ENCODE assay signal across 12 mouse cellular contexts in the genomic region with DNA sequence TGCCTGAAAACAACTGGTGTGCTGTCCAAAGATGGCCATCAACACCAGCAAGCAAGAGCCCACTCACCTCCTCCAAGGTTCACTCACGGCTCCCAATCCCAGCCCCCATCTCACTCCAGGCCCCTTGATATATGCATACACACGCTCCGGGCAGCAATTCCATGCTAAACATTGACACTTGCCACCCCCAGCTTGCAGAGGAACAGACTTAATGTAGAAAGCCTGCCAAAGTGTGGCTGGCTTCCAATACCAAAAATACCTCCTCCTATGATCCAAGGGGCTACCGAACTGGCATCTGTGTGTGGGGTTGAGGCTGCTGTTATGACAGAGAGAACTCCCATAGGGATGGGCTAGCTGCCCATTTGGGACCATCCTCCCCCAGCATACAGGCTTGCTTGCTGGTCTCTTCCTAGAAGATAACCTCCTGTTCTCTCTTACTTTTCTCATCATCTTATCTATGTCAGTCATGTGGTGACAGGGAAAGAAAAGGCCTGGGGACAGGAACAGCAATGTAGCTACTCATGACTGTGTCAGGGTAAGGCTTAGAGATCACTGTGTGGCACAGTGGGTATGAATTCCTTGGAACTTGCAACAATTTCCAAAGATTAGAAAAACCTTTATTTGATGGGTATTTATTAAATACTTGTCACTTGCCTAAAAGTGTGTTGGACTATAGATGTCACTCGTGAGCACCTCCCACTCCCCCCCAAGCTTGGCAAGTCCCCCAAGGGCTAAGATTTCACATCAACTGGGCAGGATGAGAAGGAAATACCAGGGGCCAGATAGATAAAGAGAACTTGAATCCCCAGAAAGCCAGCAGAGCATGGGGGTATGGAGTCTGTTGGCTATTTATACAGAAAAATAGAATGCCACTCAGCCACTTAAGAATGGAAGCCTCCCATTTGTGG. TPM values are rescaled to one million over a fixed set of nuclear protein-coding genes. Genes with fewer than 3 reads are reported as not detected.
A peak's percentile ranks its signal among the peaks of the same experiment; 100 is the strongest.
DNase-seq lines count a peak whose midpoint lies in the region; ATAC-seq and TF ChIP-seq lines count a peak whose summit lies in the region.
"Had no signal": no experiment of that assay in that cellular context is flagged by ENCODE, and none has a peak within 500 bp of the region (broad histone marks: within the 10 kb centered on the region; RNA-seq: fewer than 3 reads in every experiment).

No protein-coding gene starts in this region.

- no peak overlapping the region for H3K4me3 ChIP-seq in hindbrain, embryonic 10.5 days
- H3K4me3 ChIP-seq in hindbrain, embryonic 12.5 days, result no peak overlapping the region
- H3K4me3 ChIP-seq in MEL (ENCODE audit: control insufficient read depth in 1 of 2, insufficient read depth in 1 of 2, low read depth in 2 of 2, low read length in 2 of 2), result no peak overlapping the region
- no peak overlapping the region for H3K4me3 ChIP-seq in forebrain, postnatal 0 days (ENCODE audit: low read depth, low read length)
- H3K4me3 ChIP-seq in lung, postnatal 0 days (ENCODE audit: low read depth, low read length), result no peak overlapping the region

- no peaks in the 10 kb centered on the region for H3K9me3 ChIP-seq in hindbrain, embryonic 10.5 days
- no peaks in the 10 kb centered on the region for H3K9me3 ChIP-seq in hindbrain, embryonic 12.5 days (replicated peaks)
- H3K9me3 ChIP-seq in MEL (replicated peaks; ENCODE audit: insufficient read depth, low read length), result no peaks in the 10 kb centered on the region
- no peaks in the 10 kb centered on the region for H3K9me3 ChIP-seq in forebrain, postnatal 0 days (ENCODE audit: low read length)
- H3K9me3 ChIP-seq in lung, postnatal 0 days (ENCODE audit: low read length), result no peaks in the 10 kb centered on the region

- no peaks in the 10 kb centered on the region for H3K79me2 ChIP-seq in MEL (ENCODE audit: control insufficient read depth, insufficient read depth, low read length, poor library complexity)

- intact Hi-C loops in left cerebral cortex, postnatal 25 days (cut with DNase I), result loop anchor here (2.0 to 10.0 kb wide), 4 partner anchors 279 to 1163 kb away; no protein-coding TSS in a partner anchor
- intact Hi-C loops in gastrocnemius, postnatal 36 days (cut with DNase I), result no loop called here

- TF ChIP-seq CTCF in MEL (IDR thresholded peaks at IDR 0.05 in 2 of 3, conservative IDR thresholded peaks at IDR 0.05 in 1 of 3; ENCODE audit: control insufficient read depth in 1 of 3, insufficient read depth in 1 of 3, low read depth in 2 of 3, low read length in 3 of 3, poor library complexity in 1 of 3, severe bottlenecking in 1 of 3), result no peak
- no peak for TF ChIP-seq CTCF in forebrain, postnatal 0 days (IDR thresholded peaks at IDR 0.05; ENCODE audit: low read depth)
- TF ChIP-seq CTCF in lung, postnatal 0 days (IDR thresholded peaks at IDR 0.05), result no peak

- H3K27ac ChIP-seq in hindbrain, embryonic 10.5 days, result peak overlapping the region; percentile 62; the same call in 1 of the 2 replicates
- no peak overlapping the region for H3K27ac ChIP-seq in hindbrain, embryonic 12.5 days
- H3K27ac ChIP-seq in MEL (ENCODE audit: control insufficient read depth, low read depth, low read length), result no peak overlapping the region
- peak overlapping the region; percentile 45 for H3K27ac ChIP-seq in forebrain, postnatal 0 days (ENCODE audit: low read depth, low read length)
- H3K27ac ChIP-seq in lung, postnatal 0 days (ENCODE audit: low read length), result no peak overlapping the region
- H3K27ac ChIP-seq: kidney, postnatal 0 days had no signal

- DNase-seq in hindbrain, embryonic 10.5 days (ENCODE audit: low spot score), result no peak
- DNase-seq in MEL (ENCODE audit: low read depth, low spot score), result peak; percentile 15
- DNase-seq in forebrain, postnatal 0 days, result peak; percentile 69
- peak; percentile 49 to 92 for DNase-seq in left cerebral cortex, postnatal 25 days (ENCODE audit: low spot score in 2 of 2)
- DNase-seq in gastrocnemius, postnatal 36 days, result no peak
- no peak for DNase-seq in lung, postnatal 0 days (ENCODE audit: low spot score)
- no peak for DNase-seq in cerebellum, adult 11-12 months
- DNase-seq: cerebellum, adult 8-10 months had no signal

- no peak for ATAC-seq in hindbrain, embryonic 12.5 days (ENCODE audit: low FRiP score)
- peak; percentile 52 for ATAC-seq in forebrain, postnatal 0 days
- no peak for ATAC-seq in lung, postnatal 0 days

- H3K4me2 ChIP-seq in hindbrain, embryonic 12.5 days (replicated peaks), result no peak overlapping the region
- no peak overlapping the region for H3K4me2 ChIP-seq in forebrain, postnatal 0 days (ENCODE audit: low read depth)
- no peak overlapping the region for H3K4me2 ChIP-seq in lung, postnatal 0 days (replicated peaks; ENCODE audit: low read depth, low read length)

- no peak for TF ChIP-seq POLR2A in MEL (IDR thresholded peaks at IDR 0.05; ENCODE audit: control insufficient read depth in 1 of 2, insufficient read depth in 1 of 2, low read depth in 1 of 2, low read length in 2 of 2, poor library complexity in 1 of 2)

- 88% methylated on average over 5 of the region's 5 CpGs for WGBS in hindbrain, embryonic 10.5 days
- 74% methylated on average over 5 of the region's 5 CpGs for whole genome bisulfite sequencing in hindbrain, embryonic 12.5 days
- WGBS in forebrain, postnatal 0 days, result 35% methylated on average over 5 of the region's 5 CpGs
- WGBS in lung, postnatal 0 days, result 55% methylated on average over 5 of the region's 5 CpGs

- peaks cover 39% of the 10 kb centered on the region for H3K4me1 ChIP-seq in hindbrain, embryonic 10.5 days (replicated peaks)
- H3K4me1 ChIP-seq in hindbrain, embryonic 12.5 days, result peaks cover 22% of the 10 kb centered on the region
- H3K4me1 ChIP-seq in MEL (ENCODE audit: control insufficient read depth in 1 of 2, insufficient read depth in 2 of 2, low read length in 2 of 2), result no peaks in the 10 kb centered on the region
- peaks cover 6% of the 10 kb centered on the region; the same call in 1 of the 2 replicates for H3K4me1 ChIP-seq in forebrain, postnatal 0 days (ENCODE audit: insufficient read depth)
- no peaks in the 10 kb centered on the region for H3K4me1 ChIP-seq in lung, postnatal 0 days (ENCODE audit: insufficient read depth, low read depth, low read length)

- TF ChIP-seq RAD21 in MEL (IDR thresholded peaks at IDR 0.05; ENCODE audit: low read depth, low read length), result no peak

- no peak overlapping the region for H3K9ac ChIP-seq in hindbrain, embryonic 12.5 days
- H3K9ac ChIP-seq in MEL (ENCODE audit: control insufficient read depth, low read depth, low read length, poor library complexity, severe bottlenecking), result no peak overlapping the region
- no peak overlapping the region for H3K9ac ChIP-seq in forebrain, postnatal 0 days
- no peak overlapping the region for H3K9ac ChIP-seq in lung, postnatal 0 days (replicated peaks; ENCODE audit: low read depth)

- 0 out of 4 replicates have a peak, but pooled peaks of 1 of the 2 experiments have one; percentile 16 for TF ChIP-seq EP300 in MEL (IDR thresholded peaks at IDR 0.05; ENCODE audit: low read depth in 1 of 2, low read length in 2 of 2)
- TF ChIP-seq EP300 in lung, postnatal 0 days (IDR thresholded peaks at IDR 0.05), result no peak

- no peaks in the 10 kb centered on the region for H3K27me3 ChIP-seq in hindbrain, embryonic 10.5 days (ENCODE audit: insufficient read depth, poor library complexity, severe bottlenecking)
- H3K27me3 ChIP-seq in hindbrain, embryonic 12.5 days, result no peaks in the 10 kb centered on the region
- no peaks in the 10 kb centered on the region for H3K27me3 ChIP-seq in MEL (ENCODE audit: control insufficient read depth in 1 of 2, insufficient read depth in 2 of 2, low read length in 2 of 2)
- no peaks in the 10 kb centered on the region for H3K27me3 ChIP-seq in forebrain, postnatal 0 days (ENCODE audit: insufficient read depth, low read length)
- H3K27me3 ChIP-seq in lung, postnatal 0 days (replicated peaks; ENCODE audit: insufficient read depth, low read length), result no peaks in the 10 kb centered on the region
- H3K27me3 ChIP-seq: CH12.LX had no signal

- no peaks in the 10 kb centered on the region for H3K36me3 ChIP-seq in hindbrain, embryonic 10.5 days
- no peaks in the 10 kb centered on the region for H3K36me3 ChIP-seq in hindbrain, embryonic 12.5 days
- H3K36me3 ChIP-seq in MEL (ENCODE audit: control insufficient read depth in 1 of 2, insufficient read depth in 2 of 2, low read length in 2 of 2), result no peaks in the 10 kb centered on the region
- no peaks in the 10 kb centered on the region for H3K36me3 ChIP-seq in forebrain, postnatal 0 days (ENCODE audit: insufficient read depth)
- H3K36me3 ChIP-seq in lung, postnatal 0 days (ENCODE audit: insufficient read depth, low read length), result no peaks in the 10 kb centered on the region

TF ChIP-seq in MEL, 35 proteins besides CTCF, POLR2A, EP300 and RAD21:
- TF ChIP-seq GATA1 (IDR thresholded peaks at IDR 0.05; ENCODE audit: low read depth, low read length), result 0 out of 2 replicates have a peak, but pooled peaks have one; percentile 9
- no peak for TF ChIP-seq SIN3A (IDR thresholded peaks at IDR 0.05; ENCODE audit: low read length)

RNA-seq across cellular contexts. Expression of a gene that starts 3.8 kb away (rescaled TPM):
- 17.5 and 23.9 TPM in 2 replicates for polyA plus RNA-seq in hindbrain, embryonic 10.5 days (2016; fragmentation: Nextera tagmentation; extraction: Ambion mirVana)
- polyA plus RNA-seq in hindbrain, embryonic 12.5 days (2016; fragmentation: Nextera tagmentation; extraction: Ambion mirVana), result 27.9 and 32.3 TPM in 2 replicates
- under 0.01 and 0.13 TPM in 2 replicates for total RNA-seq in MEL (2012; rRNA removed)
- polyA plus RNA-seq in MEL (2012; ENCODE audit: insufficient read depth in 1 of 2, insufficient read length in 2 of 2, low read depth in 1 of 2, low replicate concordance in 2 of 2, missing spikeins in 1 of 2), result under 1 TPM in 1 of 2 experiments, not detected in 1; 0.03 TPM
- 69.3 and 83.6 TPM in 2 replicates for total RNA-seq in forebrain, postnatal 0 days (2014; rRNA removed)
- polyA plus RNA-seq in forebrain, postnatal 0 days (2015; fragmentation: Nextera tagmentation; extraction: Ambion mirVana), result 14.5 and 18.6 TPM in 2 replicates
- total RNA-seq in left cerebral cortex, postnatal 25 days (2021), result 100 to 1,000 TPM in 1 of 2 experiments, 10 to 100 TPM in 1; 88.4 to 102 TPM
- total RNA-seq in gastrocnemius, postnatal 36 days (2021), result 1 to 10 TPM; 6.6 to 8.5 TPM
- polyA plus RNA-seq in lung, postnatal 0 days (2015; fragmentation: Nextera tagmentation; extraction: Ambion mirVana), result 4.5 and 5.8 TPM in 2 replicates
- total RNA-seq: neutrophil, adult 5-6 weeks had no signal

Comparison
In these comparisons a context has a peak if more than half of its experiments do, and no peak if none do; other contexts are left out.
1. H3K27ac ChIP-seq: peak in hindbrain, embryonic 10.5 days (single experiment) and forebrain, postnatal 0 days (single experiment); none in hindbrain, embryonic 12.5 days (single experiment), MEL (single experiment) and lung, postnatal 0 days (single experiment).
2. DNase-seq: peak in MEL (single experiment), forebrain, postnatal 0 days (single experiment) and left cerebral cortex, postnatal 25 days (2 of 2); none in hindbrain, embryonic 10.5 days (single experiment), gastrocnemius, postnatal 36 days (0 of 2), lung, postnatal 0 days (single experiment) and cerebellum, adult 11-12 months (single experiment).